Mouse (Mus musculus): Measurements from ENCODE around the gene Ncaph.
"Not testable (repeated sequence)": the region's sequence is repeated elsewhere in the genome, so short reads cannot be mapped to it uniquely, and the experiment has no call there.

Gene Ncaph

DNA sequence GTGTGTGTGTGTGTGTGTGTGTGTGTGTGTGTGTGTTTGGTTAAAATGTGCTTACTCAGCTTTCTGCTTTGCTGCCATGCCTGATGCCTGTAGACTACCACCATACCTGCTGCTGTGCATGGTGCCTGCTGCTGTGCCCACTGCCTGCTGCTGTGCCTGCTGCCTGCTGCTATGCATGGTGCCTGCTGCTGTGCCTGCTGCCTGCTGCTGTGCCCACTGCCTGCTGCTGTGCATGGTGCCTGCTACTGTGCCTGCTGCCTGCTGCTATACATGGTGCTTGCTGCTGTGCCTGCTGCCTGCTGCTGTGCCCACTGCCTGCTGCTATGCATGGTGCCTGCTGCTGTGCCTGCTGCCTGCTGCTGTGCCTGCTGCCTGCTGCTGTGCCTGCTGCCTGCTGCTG, 43.6 kb downstream of the Ncaph start:
- DNase-seq (ENCODE audit: low read depth, low spot score), result not testable (repeated sequence)

DNA sequence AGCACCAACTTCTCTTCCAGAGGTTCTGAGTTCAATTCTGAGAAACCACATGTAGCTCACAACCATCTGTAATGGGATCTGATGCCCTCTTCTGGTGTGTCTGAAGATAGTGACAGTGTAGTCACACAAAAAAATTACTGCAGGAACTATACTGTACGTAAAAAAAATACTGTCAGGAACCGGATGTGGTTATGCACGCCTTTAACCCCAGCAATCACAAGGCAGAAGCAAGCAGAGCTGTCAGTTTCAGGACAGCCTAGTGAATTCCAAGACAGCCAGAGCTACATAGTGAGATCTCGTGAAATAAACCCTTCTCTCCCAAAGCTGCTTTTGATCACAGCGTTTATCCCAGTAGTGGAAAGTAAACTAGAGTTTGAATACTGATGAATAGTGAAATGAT, 47.5 kb downstream of the Ncaph start:
- no peak for DNase-seq (ENCODE audit: low read depth, low spot score)

DNA sequence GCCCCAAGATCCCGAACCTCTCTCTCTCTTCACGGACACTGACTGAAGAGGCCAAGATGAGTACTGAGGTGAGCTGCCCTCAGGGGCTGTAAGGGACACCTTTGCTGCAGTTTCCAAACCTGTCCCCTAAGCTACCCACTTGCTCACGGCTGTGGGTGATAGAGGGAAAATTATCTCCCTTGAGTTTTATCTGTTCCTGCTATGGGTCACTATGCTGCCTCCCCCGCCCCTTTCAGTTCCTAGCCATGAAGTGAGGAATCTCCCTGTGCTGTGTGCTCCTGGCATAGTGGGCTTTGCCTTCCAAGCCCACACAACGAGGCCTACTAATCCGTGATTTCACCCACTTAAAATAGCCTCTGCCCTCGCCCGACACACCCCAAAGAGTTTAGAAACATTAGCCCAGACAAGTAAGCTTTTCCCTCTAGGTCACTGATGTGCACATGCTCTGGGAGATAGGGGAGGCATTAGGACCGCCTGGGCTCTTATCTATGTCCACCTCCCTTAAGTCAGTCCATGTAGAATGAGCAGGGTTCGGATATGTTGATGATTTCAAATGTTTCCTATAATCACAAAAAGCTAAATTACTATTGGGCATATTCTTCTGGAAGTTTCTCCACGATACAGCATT, 53.0 kb downstream of the Ncaph start:
- no peak for DNase-seq (ENCODE audit: low read depth, low spot score)

DNA sequence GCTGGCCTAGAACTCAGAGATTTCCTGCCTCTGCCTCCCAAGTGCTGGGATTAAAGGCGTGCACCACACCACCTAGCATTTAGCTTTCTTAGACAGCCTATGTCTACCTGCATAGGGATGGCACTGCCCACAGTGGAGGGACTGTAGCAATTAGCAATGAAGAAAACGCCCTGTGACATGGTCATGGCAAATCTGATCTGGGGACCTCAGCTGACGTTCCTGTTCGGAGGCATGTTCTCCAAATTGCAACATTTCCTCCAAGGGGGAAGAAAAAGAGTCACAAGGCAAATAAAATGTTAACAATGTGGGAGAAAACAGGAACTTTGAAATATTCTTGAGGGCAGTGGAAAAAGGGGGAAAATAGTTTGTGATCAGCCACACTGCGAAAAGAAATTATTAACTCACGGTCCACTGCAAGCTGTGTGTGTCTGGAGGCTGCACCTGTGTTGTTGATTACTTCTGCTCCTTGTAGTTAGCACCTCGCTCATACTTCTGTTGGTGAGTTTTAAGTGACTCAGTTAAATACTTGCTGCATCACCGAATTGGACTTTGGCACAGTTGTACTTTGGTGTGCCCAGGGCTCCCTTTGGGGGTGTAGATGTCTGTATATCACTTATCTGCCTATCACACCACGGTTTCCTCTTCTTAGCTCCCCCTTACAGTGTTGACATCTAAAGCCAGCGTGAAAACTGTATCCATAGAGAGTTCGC, 53.7 kb downstream of the Ncaph start:
- DNase-seq (ENCODE audit: low read depth, low spot score), result no peak

DNA sequence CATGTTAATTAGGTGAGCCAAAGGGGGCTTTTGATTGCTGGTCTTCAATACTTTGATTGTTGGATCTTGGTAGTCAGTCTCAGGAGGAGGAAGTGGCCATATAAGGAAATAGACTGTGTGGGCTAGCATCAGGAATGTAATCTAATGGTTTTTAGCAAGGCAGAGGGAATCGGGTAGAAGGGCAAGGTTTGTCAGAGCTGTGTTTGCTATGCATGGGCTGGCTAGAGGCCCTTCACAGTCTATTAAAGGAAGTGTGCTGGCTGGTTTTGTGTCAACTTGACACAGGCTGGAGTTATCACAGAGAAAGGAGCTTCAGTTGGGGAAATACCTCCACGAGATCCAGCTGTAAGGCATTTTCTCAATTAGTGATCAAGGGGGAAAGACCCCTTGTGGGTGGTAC, 54.7 kb downstream of the Ncaph start:
- not testable (repeated sequence) for DNase-seq (ENCODE audit: low read depth, low spot score)

DNA sequence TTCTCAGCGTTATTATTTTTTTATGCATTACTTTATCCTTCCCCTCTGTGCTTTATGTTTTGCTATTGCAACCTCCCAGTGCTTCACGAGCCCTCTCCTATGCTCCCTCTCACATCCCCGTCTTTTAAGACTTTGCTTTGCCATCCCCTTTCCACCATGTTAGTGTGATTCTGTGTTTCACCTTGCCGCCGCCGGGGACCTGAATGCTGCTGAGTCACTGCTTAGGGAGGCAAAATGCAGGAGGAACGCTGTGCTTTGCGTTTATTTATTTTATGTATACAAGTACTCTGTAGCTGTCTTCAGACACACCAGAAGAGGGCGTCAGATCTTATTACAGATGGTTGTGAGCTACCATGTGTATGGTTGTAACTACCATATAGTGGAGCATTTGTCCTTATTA, 56.1 kb downstream of the Ncaph start:
- no peak for DNase-seq (ENCODE audit: low read depth, low spot score)

DNA sequence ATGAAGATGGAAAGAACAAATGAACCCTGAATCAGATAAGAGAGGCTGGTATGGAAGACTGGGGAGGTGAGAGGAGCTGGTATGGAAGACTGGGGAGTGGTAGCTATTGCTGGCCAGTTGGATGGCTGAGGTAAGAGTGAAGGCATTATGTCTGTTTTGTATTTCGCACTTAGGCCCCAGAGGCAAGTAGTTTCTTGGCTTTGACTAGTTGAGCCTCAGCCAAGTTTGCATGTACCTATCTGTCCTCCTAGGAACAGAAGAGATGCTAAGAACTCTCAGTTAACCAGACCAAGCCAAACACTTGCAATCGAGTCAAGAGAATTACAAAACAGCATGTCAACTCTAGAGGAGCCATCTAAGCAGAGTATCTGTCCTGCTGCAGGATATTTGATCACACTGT, 59.6 kb downstream of the Ncaph start:
- no peak for DNase-seq (ENCODE audit: low read depth, low spot score)

DNA sequence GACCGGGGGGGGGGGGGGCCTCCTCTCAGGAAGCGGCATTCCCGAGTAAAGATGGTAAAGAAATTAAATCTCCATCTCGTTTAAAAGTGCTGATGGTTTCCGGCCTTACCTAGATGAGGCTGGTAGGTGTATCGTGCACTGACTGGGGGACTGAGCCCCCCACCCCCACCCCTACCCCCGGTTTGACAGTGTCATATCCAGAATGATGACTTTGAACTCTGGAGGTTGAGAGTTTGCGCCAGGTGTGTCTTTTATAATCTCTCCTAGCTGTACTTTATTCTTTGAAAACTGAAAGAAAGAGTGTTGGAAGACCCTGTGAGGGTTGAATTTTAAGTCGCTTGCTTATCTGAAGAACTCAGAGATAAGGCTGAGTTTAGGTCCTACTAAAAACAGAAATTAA, 62.9 kb downstream of the Ncaph start:
- DNase-seq (ENCODE audit: low read depth, low spot score), result no peak

DNA sequence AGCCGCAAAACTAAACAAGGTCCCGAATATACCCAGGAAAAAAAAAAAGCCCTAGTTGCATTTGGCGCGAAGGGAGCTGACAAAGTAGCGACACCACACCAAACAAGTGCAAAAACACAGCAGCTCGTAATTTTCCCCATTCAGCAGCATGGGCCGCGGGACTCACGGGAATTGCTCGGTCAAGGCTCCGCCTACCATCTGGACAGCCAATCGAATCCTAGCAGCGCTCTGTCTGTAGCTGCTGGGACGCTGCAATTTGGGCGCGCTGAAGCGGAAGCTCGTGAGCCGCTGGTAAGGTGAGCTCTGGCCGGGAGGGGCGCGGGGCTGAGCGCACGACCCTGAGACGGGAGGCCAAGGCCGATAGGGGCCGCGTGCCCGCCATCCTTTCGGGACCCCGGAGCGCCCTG, 63.3 kb downstream of the Ncaph start, which contains the start of gene Blvra:
TSS of gene Blvra (plus strand) at position 231 of the 407 bp plus-strand sequence.
- peak; percentile 95 for DNase-seq (ENCODE audit: low read depth, low spot score)

DNA sequence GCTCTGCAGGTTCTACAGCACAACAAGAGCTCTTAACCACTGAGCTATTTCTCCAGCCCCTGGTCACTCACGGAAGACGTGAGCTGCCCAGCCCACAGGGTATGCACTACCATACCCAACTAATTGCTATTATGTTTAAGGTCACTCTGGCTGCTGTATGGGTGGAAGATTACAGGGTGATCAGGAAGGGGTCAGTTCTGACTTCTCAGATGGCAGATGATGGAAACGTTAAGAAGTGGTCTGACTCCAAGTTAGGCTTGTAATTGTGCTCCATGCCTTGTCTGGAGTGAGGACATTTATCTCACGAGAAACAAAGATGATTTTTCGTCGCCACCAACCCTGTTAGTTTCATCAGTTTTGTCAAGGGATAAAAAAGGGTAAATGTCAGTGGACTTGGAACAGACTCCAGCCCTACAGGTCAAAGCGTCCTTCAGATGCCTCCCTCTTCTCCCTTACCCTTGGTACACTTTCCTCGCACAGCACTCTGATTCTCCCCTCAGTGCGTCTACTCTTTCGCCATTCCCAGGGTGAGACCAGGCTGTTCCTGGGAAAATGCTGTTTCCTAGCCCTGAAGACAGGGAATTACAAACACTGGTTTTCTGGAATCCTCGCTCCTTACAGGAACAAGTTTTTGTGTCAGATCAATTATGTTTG, 63.8 kb downstream of the Ncaph start:
- DNase-seq (ENCODE audit: low read depth, low spot score), result no peak

DNA sequence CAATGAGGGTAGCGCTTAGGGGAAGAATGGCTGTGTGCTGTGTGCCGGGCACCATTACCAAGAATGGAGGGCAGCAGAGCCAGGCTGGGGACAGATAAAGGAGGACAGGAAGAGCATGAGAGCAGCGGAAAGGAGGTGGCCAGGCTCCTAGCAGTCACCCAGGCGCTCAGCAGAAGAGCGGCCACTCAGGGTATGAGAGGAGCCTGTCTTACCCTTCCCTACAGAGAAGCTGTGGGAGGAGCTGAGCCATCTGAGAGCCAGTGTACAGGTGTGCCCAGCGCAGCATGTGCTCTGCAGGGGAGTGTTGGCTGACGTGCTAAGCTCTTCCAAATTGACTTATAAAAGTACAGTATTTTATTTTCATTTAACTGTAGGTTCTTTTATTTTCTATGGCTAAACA, 64.9 kb downstream of the Ncaph start:
- no peak for DNase-seq (ENCODE audit: low read depth, low spot score)

DNA sequence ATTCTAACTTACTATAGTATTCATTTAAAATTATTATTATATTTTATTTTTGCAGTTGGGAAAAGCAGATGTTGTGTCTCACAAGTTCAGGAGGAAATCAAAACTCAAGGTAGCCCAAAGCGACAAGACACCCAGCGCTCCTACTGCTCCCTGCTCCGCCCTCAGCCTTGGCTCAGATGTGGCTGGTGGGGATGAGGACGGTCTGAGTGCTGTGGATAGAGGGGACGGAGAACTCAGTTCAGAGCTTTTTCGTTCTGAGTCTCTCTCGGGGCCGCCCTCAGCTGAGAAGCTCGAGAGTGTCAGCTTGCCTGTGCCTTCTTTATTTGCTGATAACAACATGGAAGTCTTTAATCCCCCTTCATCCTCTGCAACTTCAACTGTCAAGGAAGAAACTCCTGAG, 72.3 kb downstream of the Ncaph start:
- DNase-seq (ENCODE audit: low read depth, low spot score), result no peak

Data from mesoderm, embryonic 11.5 days (tissue).